Mouse (Mus musculus): ENCODE measurements around the gene Kat8. TPM values are rescaled to one million over a fixed set of nuclear protein-coding genes. Genes with fewer than 3 reads are reported as not detected.
A peak's percentile ranks its signal among the peaks of the same experiment; 100 is the strongest.

The Kat8 gene
- 55.9 and 58.3 TPM in 2 replicates for polyA plus RNA-seq (2014; fragmentation: Nextera tagmentation; extraction: Ambion mirVana)

DNA sequence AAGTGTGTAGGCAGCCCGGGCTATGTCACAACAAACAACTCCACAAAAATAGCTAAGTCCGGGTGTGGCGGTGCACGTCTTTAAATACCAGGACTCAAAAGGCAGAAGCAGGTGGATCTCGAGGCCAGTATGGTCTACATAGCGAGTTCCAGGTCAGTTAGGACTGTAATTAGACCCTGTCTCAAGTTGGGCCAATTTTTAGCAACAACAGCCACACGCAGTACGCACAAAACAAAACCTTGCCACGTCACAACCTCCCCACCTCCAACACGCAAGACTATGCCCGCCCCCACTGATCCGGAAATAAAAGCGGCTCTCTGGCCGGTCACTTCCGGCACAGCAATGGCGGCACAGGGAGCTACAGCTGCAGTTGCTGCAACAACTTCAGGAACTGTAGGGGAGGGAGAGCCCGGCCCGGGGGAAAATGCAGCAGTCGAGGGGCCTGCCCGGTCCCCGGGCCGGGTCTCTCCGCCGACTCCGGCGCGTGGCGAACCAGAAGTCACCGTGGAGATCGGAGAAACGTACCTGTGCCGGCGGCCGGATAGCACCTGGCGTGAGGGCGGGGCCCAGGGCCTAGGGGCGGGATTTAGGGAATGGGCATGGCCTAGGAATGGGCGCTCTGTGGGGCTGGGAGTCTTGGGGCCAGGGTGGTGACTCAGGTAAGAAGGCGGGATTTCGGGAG lies at the start of gene Kat8:
Kat8 (plus strand) TSS at position 327 of the 682 bp plus-strand sequence.
- Histone ChIP-seq H3K27ac (ENCODE audit: low read depth, low read length) (peak within 1 kb of the TSS; percentile 31; the same call in 1 of the 2 replicates), H3K4me3 (ENCODE audit: low read depth, low read length) (peak within 1 kb of the TSS; percentile 75), H3K9ac (ENCODE audit: low read length) (peak within 1 kb of the TSS; percentile 69), H3K36me3 (ENCODE audit: control insufficient read depth, insufficient read depth, low read length) (peaks cover 11% of the 10 kb centered on the region), H3K4me2 (ENCODE audit: low read depth, low read length, severe bottlenecking) (peak within 1 kb of the TSS; percentile 63), H3K27me3 (ENCODE audit: control insufficient read depth, insufficient read depth, low read length) (no peaks in the 10 kb centered on the region), H3K9me3 (ENCODE audit: control insufficient read depth, low read length) (no peaks in the 10 kb centered on the region), H3K4me1 (replicated peaks; ENCODE audit: control insufficient read depth, insufficient read depth, low read length) (peaks cover 5% of the 10 kb centered on the region; the same call in 1 of the 2 replicates)
- WGBS, result under 1% methylated on average over 40 of the region's 40 CpGs
- ATAC-seq (replicated peaks; ENCODE audit: low FRiP score), result peak; percentile 95
- peak; percentile 93 for DNase-seq (ENCODE audit: low spot score)

DNA sequence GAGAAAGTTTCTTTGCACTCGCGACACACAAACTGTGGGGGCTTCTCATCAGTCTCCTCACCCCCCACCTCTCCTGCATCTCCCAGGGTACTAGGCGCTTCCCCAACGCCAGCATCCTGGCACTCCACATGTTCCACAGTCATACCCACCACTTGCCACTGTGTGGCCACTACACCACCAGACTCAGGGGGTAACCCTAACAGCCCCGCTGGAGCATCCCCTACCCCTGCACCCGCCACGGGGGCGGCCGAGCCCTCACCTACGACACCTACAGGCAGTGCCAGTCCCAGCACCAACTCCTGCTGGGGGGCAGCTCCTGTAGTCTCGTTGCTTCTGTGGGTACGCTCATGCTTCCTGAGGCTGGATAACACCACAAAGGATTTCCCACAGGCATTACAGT lies 45.9 kb upstream of the Kat8 start:
- Histone ChIP-seq H3K9me3 (ENCODE audit: control insufficient read depth, low read length) (no peaks in the 10 kb centered on the region), H3K27ac (ENCODE audit: low read depth, low read length) (no peak overlapping the region), H3K4me1 (replicated peaks; ENCODE audit: control insufficient read depth, insufficient read depth, low read length) (no peaks in the 10 kb centered on the region), H3K27me3 (ENCODE audit: control insufficient read depth, insufficient read depth, low read length) (no peaks in the 10 kb centered on the region), H3K4me2 (ENCODE audit: low read depth, low read length, severe bottlenecking) (no peak overlapping the region), H3K36me3 (ENCODE audit: control insufficient read depth, insufficient read depth, low read length) (peaks cover 11% of the 10 kb centered on the region; the same call in 1 of the 2 replicates), H3K9ac (ENCODE audit: low read length) (no peak overlapping the region), H3K4me3 (ENCODE audit: low read depth, low read length) (no peak overlapping the region)
- DNase-seq (ENCODE audit: low spot score), result no peak
- 91% methylated on average over 12 of the region's 12 CpGs for WGBS
- no peak for ATAC-seq (replicated peaks; ENCODE audit: low FRiP score)

DNA sequence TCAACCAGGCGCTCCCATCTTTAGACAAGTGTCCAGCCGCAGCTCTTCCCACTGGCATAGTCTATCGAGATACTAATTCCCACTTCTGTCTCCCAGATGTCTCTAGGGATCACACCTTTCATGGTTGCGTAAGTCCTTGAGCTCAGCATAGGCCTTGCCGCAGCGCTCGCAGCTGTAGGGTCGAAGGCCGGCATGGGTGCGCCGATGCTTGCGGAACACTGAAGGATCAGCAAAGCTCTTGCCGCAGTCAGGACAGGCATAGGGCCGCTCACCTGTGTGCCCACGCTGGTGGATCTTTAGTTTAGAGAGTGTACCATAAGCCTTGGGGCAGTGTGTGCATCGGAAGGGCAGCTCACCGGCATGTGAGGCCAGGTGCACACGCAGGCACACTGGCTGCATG lies 44.7 kb upstream of the Kat8 start:
- DNase-seq (ENCODE audit: low spot score) (no peak), ATAC-seq (replicated peaks; ENCODE audit: low FRiP score) (no peak)
- H3K9ac ChIP-seq (ENCODE audit: low read length), result no peak overlapping the region
- no peaks in the 10 kb centered on the region for H3K4me1 ChIP-seq (replicated peaks; ENCODE audit: control insufficient read depth, insufficient read depth, low read length)
- no peak overlapping the region for H3K4me3 ChIP-seq (ENCODE audit: low read depth, low read length)
- no peak overlapping the region for H3K4me2 ChIP-seq (ENCODE audit: low read depth, low read length, severe bottlenecking)
- no peaks in the 10 kb centered on the region for H3K27me3 ChIP-seq (ENCODE audit: control insufficient read depth, insufficient read depth, low read length)
- peaks cover 11% of the 10 kb centered on the region; the same call in 1 of the 2 replicates for H3K36me3 ChIP-seq (ENCODE audit: control insufficient read depth, insufficient read depth, low read length)
- WGBS, result 96% methylated on average over 18 of the region's 18 CpGs
- H3K27ac ChIP-seq (ENCODE audit: low read depth, low read length), result no peak overlapping the region
- no peaks in the 10 kb centered on the region for H3K9me3 ChIP-seq (ENCODE audit: control insufficient read depth, low read length)

DNA sequence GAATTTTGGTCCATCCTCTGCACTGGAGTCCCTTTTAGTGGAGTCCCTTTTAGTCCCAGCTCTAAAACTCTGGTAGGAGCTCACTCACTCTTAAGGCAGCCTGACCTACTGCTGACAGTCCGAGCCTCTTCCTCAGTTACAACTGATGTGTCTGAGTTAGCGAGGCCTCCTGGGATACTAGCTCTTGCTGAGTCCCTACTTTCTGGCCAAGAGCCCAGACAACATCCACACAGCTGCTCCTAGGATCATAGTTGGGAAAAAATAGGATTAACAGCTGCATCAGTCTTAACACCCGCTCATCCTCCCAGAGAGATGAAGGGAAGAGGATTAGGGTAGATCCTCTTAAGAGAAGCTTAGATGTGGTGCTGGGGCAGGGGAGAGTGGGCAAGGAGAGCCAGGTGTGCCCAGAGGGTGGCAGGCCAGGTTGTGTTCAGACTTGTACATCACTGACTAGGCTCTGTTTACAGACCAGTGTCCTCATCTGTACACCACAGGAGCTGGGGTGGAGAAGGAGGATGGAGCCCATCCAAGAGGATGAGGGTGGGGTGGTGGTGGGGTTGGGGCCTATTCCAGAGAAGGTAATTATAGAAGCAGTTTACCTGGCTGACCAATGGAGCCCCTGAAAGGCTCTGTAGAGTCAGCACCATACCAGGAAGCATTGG lies 43.0 kb upstream of the Kat8 start:
- no peak overlapping the region for H3K9ac ChIP-seq (ENCODE audit: low read length)
- no peak overlapping the region for H3K4me2 ChIP-seq (ENCODE audit: low read depth, low read length, severe bottlenecking)
- DNase-seq (ENCODE audit: low spot score) (no peak), ATAC-seq (replicated peaks; ENCODE audit: low FRiP score) (no peak)
- no peak overlapping the region for H3K27ac ChIP-seq (ENCODE audit: low read depth, low read length)
- H3K27me3 ChIP-seq (ENCODE audit: control insufficient read depth, insufficient read depth, low read length), result no peaks in the 10 kb centered on the region
- WGBS, result 78% methylated on average over 3 of the region's 3 CpGs
- H3K36me3 ChIP-seq (ENCODE audit: control insufficient read depth, insufficient read depth, low read length), result peaks cover 11% of the 10 kb centered on the region; the same call in 1 of the 2 replicates
- H3K4me1 ChIP-seq (replicated peaks; ENCODE audit: control insufficient read depth, insufficient read depth, low read length), result peaks cover 4% of the 10 kb centered on the region; the same call in 1 of the 2 replicates
- no peak overlapping the region for H3K4me3 ChIP-seq (ENCODE audit: low read depth, low read length)
- no peaks in the 10 kb centered on the region for H3K9me3 ChIP-seq (ENCODE audit: control insufficient read depth, low read length)

DNA sequence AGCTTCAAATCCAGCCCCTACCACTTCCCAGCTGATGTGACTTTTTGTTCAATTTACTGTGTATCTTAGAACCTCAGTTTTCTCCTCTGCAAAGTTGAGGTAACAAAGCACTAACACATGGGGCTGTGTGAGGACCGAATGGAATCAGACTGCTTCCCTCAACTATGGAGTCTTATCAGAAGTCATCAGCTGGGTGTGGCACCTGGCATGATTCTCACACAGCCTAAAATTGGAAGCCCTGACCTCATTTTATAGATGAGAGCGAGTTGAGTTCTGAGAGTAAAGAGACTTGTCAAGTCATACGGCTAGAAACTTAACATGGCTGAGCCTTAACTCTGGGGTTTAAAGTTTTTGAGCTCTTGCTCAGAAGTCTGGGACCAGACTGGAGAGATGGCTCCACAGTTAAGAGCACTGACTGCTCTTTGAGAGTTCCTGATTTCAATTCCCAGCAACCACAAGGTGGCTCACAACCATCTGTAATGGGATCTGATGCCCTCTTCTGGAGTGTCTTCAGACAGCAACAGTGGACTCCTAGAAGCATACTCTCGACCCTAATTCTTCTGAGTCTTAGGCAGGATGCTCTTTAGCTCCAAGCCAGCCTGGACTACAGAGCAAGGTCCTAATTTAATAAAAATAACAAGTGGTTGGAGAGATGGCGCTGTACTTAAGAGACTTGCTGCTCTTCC lies 42.0 kb upstream of the Kat8 start:
- Histone ChIP-seq H3K9ac (ENCODE audit: low read length) (no peak overlapping the region), H3K36me3 (ENCODE audit: control insufficient read depth, insufficient read depth, low read length) (peaks cover 11% of the 10 kb centered on the region; the same call in 1 of the 2 replicates), H3K4me3 (ENCODE audit: low read depth, low read length) (no peak overlapping the region), H3K4me1 (replicated peaks; ENCODE audit: control insufficient read depth, insufficient read depth, low read length) (peaks cover 7% of the 10 kb centered on the region; the same call in 1 of the 2 replicates), H3K4me2 (ENCODE audit: low read depth, low read length, severe bottlenecking) (no peak overlapping the region), H3K9me3 (ENCODE audit: control insufficient read depth, low read length) (no peaks in the 10 kb centered on the region), H3K27me3 (ENCODE audit: control insufficient read depth, insufficient read depth, low read length) (no peaks in the 10 kb centered on the region), H3K27ac (ENCODE audit: low read depth, low read length) (no peak overlapping the region)
- DNase-seq (ENCODE audit: low spot score) (no peak), ATAC-seq (replicated peaks; ENCODE audit: low FRiP score) (no peak)
- WGBS, result 87% methylated on average over 5 of the region's 5 CpGs

DNA sequence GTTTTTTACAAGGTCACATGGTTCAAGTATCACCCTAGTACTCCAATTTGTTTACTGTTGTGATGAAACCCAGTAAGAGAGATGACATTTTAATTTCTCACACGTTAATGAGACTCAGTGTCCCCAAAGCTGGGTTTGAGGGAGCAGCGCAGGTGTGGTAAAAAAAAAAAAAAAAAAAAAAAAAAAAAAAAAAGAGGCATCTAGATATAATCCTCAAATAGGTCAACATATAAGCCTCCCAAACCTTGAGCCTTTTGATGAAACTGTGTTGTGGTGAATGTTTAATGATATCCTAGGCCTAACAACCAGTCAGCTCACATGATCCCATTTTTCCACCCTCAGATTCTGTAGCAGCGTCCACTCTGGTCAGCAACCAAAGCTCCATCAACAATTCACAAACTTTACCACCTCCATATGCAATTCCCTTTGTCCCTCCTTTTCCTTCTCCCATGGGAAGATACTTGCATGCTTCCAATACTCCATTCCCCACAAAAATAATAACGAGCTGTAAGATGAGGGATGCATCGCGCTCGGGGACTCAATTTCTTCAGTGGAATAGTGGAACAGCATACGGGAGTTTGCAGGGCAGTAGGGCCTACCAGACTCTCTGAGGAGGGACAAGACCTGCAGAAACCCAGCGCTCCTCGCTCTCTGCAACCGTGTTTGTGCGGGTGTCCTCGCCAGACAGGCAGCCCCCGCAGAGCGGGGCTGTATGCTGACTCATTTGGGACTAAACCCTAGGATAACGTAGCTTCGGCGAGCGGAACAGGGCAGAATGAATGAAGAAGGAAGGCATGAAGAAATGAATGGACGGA lies 37.3 kb upstream of the Kat8 start:
- DNase-seq (ENCODE audit: low spot score), result no peak
- peak overlapping the region; percentile 70 for H3K4me2 ChIP-seq (ENCODE audit: low read depth, low read length, severe bottlenecking)
- H3K4me3 ChIP-seq (ENCODE audit: low read depth, low read length), result peak overlapping the region; percentile 95
- H3K27me3 ChIP-seq (ENCODE audit: control insufficient read depth, insufficient read depth, low read length), result no peaks in the 10 kb centered on the region
- H3K27ac ChIP-seq (ENCODE audit: low read depth, low read length), result peak overlapping the region; percentile 97
- H3K9me3 ChIP-seq (ENCODE audit: control insufficient read depth, low read length), result no peaks in the 10 kb centered on the region
- peak overlapping the region; percentile 93 for H3K9ac ChIP-seq (ENCODE audit: low read length)
- peaks cover 13% of the 10 kb centered on the region; the same call in 1 of the 2 replicates for H3K4me1 ChIP-seq (replicated peaks; ENCODE audit: control insufficient read depth, insufficient read depth, low read length)
- ATAC-seq (replicated peaks; ENCODE audit: low FRiP score), result peak; percentile 9; the same call in 1 of the 2 replicates
- H3K36me3 ChIP-seq (ENCODE audit: control insufficient read depth, insufficient read depth, low read length), result peaks cover 16% of the 10 kb centered on the region
- 4% methylated on average over 20 of the region's 20 CpGs for WGBS

DNA sequence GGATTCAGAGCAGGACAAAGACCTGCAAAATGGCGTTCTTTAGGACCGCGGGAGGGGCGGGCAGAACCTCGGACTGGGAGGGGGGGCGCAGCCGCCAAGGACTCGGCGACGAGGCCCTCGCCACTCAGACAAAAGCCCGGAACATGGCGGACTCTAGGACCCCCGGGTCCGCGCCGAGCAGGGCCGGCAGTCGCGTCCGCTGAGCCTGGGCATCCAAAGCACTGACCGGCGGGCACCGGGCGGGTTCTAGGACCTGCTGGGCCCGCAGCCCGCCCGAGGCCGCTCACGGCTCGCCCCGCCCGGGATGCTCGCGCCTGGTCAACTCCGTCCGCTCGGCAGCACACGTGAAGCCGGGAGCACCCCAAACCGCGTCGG lies 36.7 kb upstream of the Kat8 start:
- H3K27ac ChIP-seq (ENCODE audit: low read depth, low read length), result peak overlapping the region; percentile 97
- H3K9ac ChIP-seq (ENCODE audit: low read length), result peak overlapping the region; percentile 93
- H3K4me3 ChIP-seq (ENCODE audit: low read depth, low read length), result peak overlapping the region; percentile 95
- peak; percentile 95 for ATAC-seq (replicated peaks; ENCODE audit: low FRiP score)
- peaks cover 13% of the 10 kb centered on the region; the same call in 1 of the 2 replicates for H3K4me1 ChIP-seq (replicated peaks; ENCODE audit: control insufficient read depth, insufficient read depth, low read length)
- H3K27me3 ChIP-seq (ENCODE audit: control insufficient read depth, insufficient read depth, low read length), result no peaks in the 10 kb centered on the region
- H3K4me2 ChIP-seq (ENCODE audit: low read depth, low read length, severe bottlenecking), result peak overlapping the region; percentile 87; the same call in 1 of the 2 replicates
- peaks cover 16% of the 10 kb centered on the region for H3K36me3 ChIP-seq (ENCODE audit: control insufficient read depth, insufficient read depth, low read length)
- WGBS, result under 1% methylated on average over 43 of the region's 43 CpGs
- H3K9me3 ChIP-seq (ENCODE audit: control insufficient read depth, low read length), result no peaks in the 10 kb centered on the region
- DNase-seq (ENCODE audit: low spot score), result peak; percentile 99

DNA sequence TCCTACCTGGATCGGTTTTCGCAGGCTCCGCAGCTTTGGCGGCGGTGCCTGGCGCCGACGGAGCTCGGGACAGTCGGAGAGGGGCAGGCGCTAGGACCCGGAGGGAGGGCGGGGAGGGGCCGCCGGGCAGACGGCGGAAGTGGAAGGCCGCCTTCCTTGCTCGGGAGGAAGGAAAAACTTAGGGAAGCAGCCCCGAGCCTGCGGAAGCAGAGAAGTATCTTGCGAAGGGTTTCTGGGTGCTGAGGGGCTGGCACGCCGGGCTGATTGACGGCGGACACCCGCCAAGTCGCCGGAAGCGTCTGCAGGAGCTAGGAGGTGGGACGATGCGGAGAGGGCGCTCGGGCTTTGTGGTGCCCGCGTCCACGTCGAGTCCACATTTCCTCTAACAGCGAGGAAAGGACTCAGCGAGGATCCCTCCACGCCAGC lies 36.3 kb upstream of the Kat8 start, which contains the start of gene Zfp646:
Zfp646 (plus strand) TSS at position 181 of the 426 bp plus-strand sequence.
- H3K9me3 ChIP-seq (ENCODE audit: control insufficient read depth, low read length), result no peaks in the 10 kb centered on the region
- peaks cover 13% of the 10 kb centered on the region; the same call in 1 of the 2 replicates for H3K4me1 ChIP-seq (replicated peaks; ENCODE audit: control insufficient read depth, insufficient read depth, low read length)
- H3K9ac ChIP-seq (ENCODE audit: low read length), result peak within 1 kb of the TSS; percentile 93
- no peaks in the 10 kb centered on the region for H3K27me3 ChIP-seq (ENCODE audit: control insufficient read depth, insufficient read depth, low read length)
- H3K4me3 ChIP-seq (ENCODE audit: low read depth, low read length), result peak within 1 kb of the TSS; percentile 95
- peaks cover 18% of the 10 kb centered on the region for H3K36me3 ChIP-seq (ENCODE audit: control insufficient read depth, insufficient read depth, low read length)
- peak within 1 kb of the TSS; percentile 87 for H3K4me2 ChIP-seq (ENCODE audit: low read depth, low read length, severe bottlenecking)
- peak within 1 kb of the TSS; percentile 97 for H3K27ac ChIP-seq (ENCODE audit: low read depth, low read length)
- ATAC-seq (replicated peaks; ENCODE audit: low FRiP score) (peak; percentile 86), DNase-seq (ENCODE audit: low spot score) (peak; percentile 95)
- WGBS, result 0% methylated on average over 41 of the region's 41 CpGs
